Comparison of ENCODE assay signal across 22 mouse cellular contexts in genomic region chr7:122740663-122741062, GRCm38 (mm10).
"Had no signal": no experiment of that assay in that cellular context is flagged by ENCODE, and none has a peak within 500 bp of the region (broad histone marks: within the 10 kb centered on the region; RNA-seq: fewer than 3 reads in every experiment).

No protein-coding gene starts in this region.

- H3K36me3 ChIP-seq: kidney, embryonic 15.5 days; limb, embryonic 10.5 days; limb, embryonic 13.5 days; liver, embryonic 12.5 days; liver, embryonic 15.5 days; lung, embryonic 15.5 days; midbrain, embryonic 10.5 days; neural tube, embryonic 12.5 days; neural tube, embryonic 15.5 days had no signal

- H3K4me2 ChIP-seq: kidney, embryonic 15.5 days; limb, embryonic 13.5 days; liver, embryonic 12.5 days; liver, embryonic 15.5 days; lung, embryonic 15.5 days; neural tube, embryonic 12.5 days; neural tube, embryonic 15.5 days had no signal

- H3K9ac ChIP-seq: kidney, embryonic 15.5 days; limb, embryonic 13.5 days; liver, embryonic 12.5 days; liver, embryonic 15.5 days; lung, embryonic 15.5 days; neural tube, embryonic 12.5 days; neural tube, embryonic 15.5 days had no signal

- DNase-seq: kidney, adult 8-10 months; kidney, postnatal 10 days; kidney, postnatal 36 days; layer of hippocampus, postnatal 36 days; liver; lung, adult 18-20 months; lung, postnatal 10 days; lung, postnatal 36 days; midbrain, embryonic 14.5 days; thymus, adult 2 months; thymus, postnatal 14 days; thymus, postnatal 4 days had no signal

- H3K27me3 ChIP-seq: kidney, embryonic 15.5 days; limb, embryonic 13.5 days; liver, embryonic 12.5 days; liver, embryonic 15.5 days; lung, embryonic 15.5 days; neural tube, embryonic 12.5 days; neural tube, embryonic 15.5 days had no signal

- H3K4me3 ChIP-seq: kidney, embryonic 15.5 days; limb, embryonic 10.5 days; limb, embryonic 13.5 days; liver, embryonic 12.5 days; liver, embryonic 15.5 days; lung, embryonic 15.5 days; megakaryocyte, embryonic 14.5 days; midbrain, embryonic 10.5 days; neural tube, embryonic 12.5 days; neural tube, embryonic 15.5 days had no signal

- H3K27ac ChIP-seq: kidney, embryonic 15.5 days; limb, embryonic 10.5 days; limb, embryonic 13.5 days; liver, embryonic 12.5 days; liver, embryonic 15.5 days; lung, embryonic 15.5 days; midbrain, embryonic 10.5 days; neural tube, embryonic 12.5 days; neural tube, embryonic 15.5 days had no signal

- ATAC-seq: liver, embryonic 12.5 days had no signal

- H3K4me1 ChIP-seq: kidney, embryonic 15.5 days; limb, embryonic 10.5 days; limb, embryonic 13.5 days; liver, embryonic 12.5 days; liver, embryonic 15.5 days; lung, embryonic 15.5 days; midbrain, embryonic 10.5 days; neural tube, embryonic 12.5 days had no signal

- H3K9me3 ChIP-seq: kidney, embryonic 15.5 days; limb, embryonic 10.5 days; limb, embryonic 13.5 days; liver, embryonic 12.5 days; liver, embryonic 15.5 days; lung, embryonic 15.5 days; megakaryocyte, embryonic 14.5 days; midbrain, embryonic 10.5 days; neural tube, embryonic 12.5 days; neural tube, embryonic 15.5 days had no signal
